Mouse (Mus musculus) embryonic facial prominence, embryonic 12.5 days (tissue): ENCODE data around the gene Gm9903. TPM values are rescaled to one million over a fixed set of nuclear protein-coding genes. Genes with fewer than 3 reads are reported as not detected.

ENCODE experiments used
- ATAC-seq: fragments of 200-750 bp; cut with Nextera tagmentation; 2 replicates; pipeline ENCODE4 v1.8.0; 2017; ENCODE audit not compliant: insufficient number of reproducible peaks, insufficient read depth, low FRiP score, low TSS enrichment
- H3K27ac ChIP-seq: fragments of 300-500 bp; sonication (generic); 2 replicates; pipeline ENCODE4 v1.5.1; 2016; ENCODE audit warnings: mild to moderate bottlenecking
- H3K27me3 ChIP-seq: fragments of 300-500 bp; sonication (generic); 2 replicates; pipeline ENCODE4 v1.6.1; 2016; ENCODE audit warnings: mild to moderate bottlenecking, moderate library complexity
- H3K36me3 ChIP-seq: fragments of 300-500 bp; sonication (generic); 2 replicates; pipeline ENCODE4 v1.6.1; 2016; ENCODE audit warnings: mild to moderate bottlenecking
- H3K4me1 ChIP-seq: fragments of 300-500 bp; sonication (generic); 2 replicates; pipeline ENCODE4 v1.6.1; 2016
- H3K4me2 ChIP-seq: fragments of 300-500 bp; sonication (generic); replicated peaks from 2 replicates; pipeline ENCODE4 v1.6.1; 2016; ENCODE audit warnings: mild to moderate bottlenecking, moderate library complexity
- H3K4me3 ChIP-seq: fragments of 300-500 bp; sonication (generic); 2 replicates; pipeline ENCODE4 v1.5.1; 2016; ENCODE audit warnings: mild to moderate bottlenecking
- H3K9ac ChIP-seq: fragments of 300-500 bp; sonication (generic); 2 replicates; pipeline ENCODE4 v1.6.1; 2016; ENCODE audit warnings: mild to moderate bottlenecking, moderate library complexity
- H3K9me3 ChIP-seq: fragments of 300-500 bp; sonication (generic); 2 replicates; pipeline ENCODE4 v1.6.1; 2016; ENCODE audit warnings: mild to moderate bottlenecking, moderate library complexity
- WGBS: fragments of 180-500 bp; shearing (Covaris S2); methylation state at CpG from one replicate; pipeline ENCODE4 v1.1.7; 2016; 5-methylcytosine and 5-hydroxymethylcytosine counted together
- polyA plus RNA-seq: library from polyadenylated mRNA; unstranded; fragments of >200 nt; fragmentation: Nextera tagmentation; extraction: Ambion mirVana; gene quantifications from 2 replicates; pipeline ENCODE4 v1.2.1, GENCODE M21; 2016

Gene Gm9903
- polyA plus RNA-seq, 1 experiment from 2014 or later, result 0.83 TPM

- no peak overlapping the region for H3K9ac ChIP-seq
- no peak overlapping the region for H3K4me3 ChIP-seq
- H3K9me3 ChIP-seq, result no peaks in the 10 kb centered on the region
- H3K27ac ChIP-seq, result no peak overlapping the region
- H3K4me2 ChIP-seq, result no peak overlapping the region
- 78% methylated on average over 2 of the region's 2 CpGs for WGBS
- H3K4me1 ChIP-seq, result peaks cover under 1% of the 10 kb centered on the region
- no peaks in the 10 kb centered on the region for H3K27me3 ChIP-seq
- 0 out of 2 replicates have a peak, but pooled peaks cover 5% of the 10 kb centered on the region for H3K36me3 ChIP-seq
- ATAC-seq, result no peak
These were observed 7.1 kb upstream of the Gm9903 start for GRCm38 (mm10) chr5:33622671-33623070.

GRCm38 (mm10) chr5:33623766-33624165, 6.0 kb upstream of the Gm9903 start:
- Histone ChIP-seq H3K27ac (no peak overlapping the region), H3K4me3 (no peak overlapping the region), H3K27me3 (no peaks in the 10 kb centered on the region), H3K4me1 (peaks cover 8% of the 10 kb centered on the region), H3K9me3 (no peaks in the 10 kb centered on the region), H3K9ac (no peak overlapping the region), H3K36me3 (0 out of 2 replicates have a peak, but pooled peaks cover 5% of the 10 kb centered on the region), H3K4me2 (no peak overlapping the region)
- no peak for ATAC-seq
- WGBS, result 72% methylated on average over 3 of the region's 3 CpGs

- Histone ChIP-seq H3K27me3 (no peaks in the 10 kb centered on the region), H3K4me3 (peak overlapping the region; percentile 81), H3K4me2 (peak overlapping the region; percentile 78), H3K4me1 (peaks cover 17% of the 10 kb centered on the region), H3K9me3 (no peaks in the 10 kb centered on the region), H3K27ac (no peak overlapping the region), H3K9ac (no peak overlapping the region; the same call in 1 of the 2 replicates), H3K36me3 (no peaks in the 10 kb centered on the region)
- no peak for ATAC-seq
- 44% methylated on average over 4 of the region's 4 CpGs for whole genome bisulfite sequencing
These were observed 1.8 kb upstream of the Gm9903 start for GRCm38 (mm10) chr5:33627968-33628367.

GRCm38 (mm10) chr5:33628820-33629300, 865 bp upstream of the Gm9903 start:
- H3K27ac ChIP-seq, result peak overlapping the region; percentile 89
- H3K27me3 ChIP-seq, result no peaks in the 10 kb centered on the region
- under 1% methylated on average over 24 of the region's 24 CpGs for WGBS
- peak overlapping the region; percentile 79 for H3K9ac ChIP-seq
- peak overlapping the region; percentile 78 for H3K4me2 ChIP-seq
- no peak; the same call in 1 of the 2 replicates for ATAC-seq
- H3K36me3 ChIP-seq, result no peaks in the 10 kb centered on the region
- peak overlapping the region; percentile 81 for H3K4me3 ChIP-seq
- no peaks in the 10 kb centered on the region for H3K9me3 ChIP-seq
- H3K4me1 ChIP-seq, result peaks cover 17% of the 10 kb centered on the region

GRCm38 (mm10) chr5:33630061-33630460, 336 bp downstream of the Gm9903 start:
- Histone ChIP-seq H3K4me3 (peak overlapping the region; percentile 81), H3K27me3 (no peaks in the 10 kb centered on the region), H3K9me3 (no peaks in the 10 kb centered on the region), H3K27ac (peak overlapping the region; percentile 76), H3K36me3 (0 out of 2 replicates have a peak, but pooled peaks cover 4% of the 10 kb centered on the region), H3K4me1 (peaks cover 17% of the 10 kb centered on the region), H3K4me2 (peak overlapping the region; percentile 69), H3K9ac (peak overlapping the region; percentile 48)
- WGBS, result 5% methylated on average over 9 of the region's 9 CpGs
- ATAC-seq, result no peak

- Histone ChIP-seq H3K27me3 (no peaks in the 10 kb centered on the region), H3K27ac (0 out of 2 replicates have a peak overlapping the region, but pooled peaks have one; percentile 23), H3K9ac (peak overlapping the region; percentile 48; the same call in 1 of the 2 replicates)
These were observed 890 bp downstream of the Gm9903 start for GRCm38 (mm10) chr5:33630615-33631014.

GRCm38 (mm10) chr5:33632526-33632925, 2.8 kb downstream of the Gm9903 start:
- no peak overlapping the region for H3K9ac ChIP-seq
- no peak overlapping the region for H3K4me3 ChIP-seq

More at GRCm38 (mm10) chr5:33630615-33631014, 890 bp downstream of the Gm9903 start:
- Histone ChIP-seq H3K4me3 (peak overlapping the region; percentile 81; the same call in 1 of the 2 replicates), H3K9me3 (no peaks in the 10 kb centered on the region), H3K36me3 (0 out of 2 replicates have a peak, but pooled peaks cover 4% of the 10 kb centered on the region), H3K4me1 (peaks cover 17% of the 10 kb centered on the region), H3K4me2 (peak overlapping the region; percentile 69)
- no peak for ATAC-seq
- 49% methylated on average over 4 of the region's 4 CpGs for WGBS

GRCm38 (mm10) chr5:33635361-33635760, 5.6 kb downstream of the Gm9903 start:
- 82% methylated on average over 3 of the region's 3 CpGs for WGBS
- Histone ChIP-seq H3K4me1 (0 out of 2 replicates have a peak, but pooled peaks cover 8% of the 10 kb centered on the region), H3K9me3 (no peaks in the 10 kb centered on the region), H3K9ac (no peak overlapping the region), H3K27ac (no peak overlapping the region), H3K36me3 (peaks cover 25% of the 10 kb centered on the region), H3K27me3 (no peaks in the 10 kb centered on the region), H3K4me2 (no peak overlapping the region), H3K4me3 (no peak overlapping the region)
- ATAC-seq, result no peak

More at GRCm38 (mm10) chr5:33632526-33632925, 2.8 kb downstream of the Gm9903 start:
- Histone ChIP-seq H3K4me1 (peaks cover 17% of the 10 kb centered on the region), H3K9me3 (no peaks in the 10 kb centered on the region), H3K27me3 (no peaks in the 10 kb centered on the region), H3K36me3 (peaks cover 6% of the 10 kb centered on the region; the same call in 1 of the 2 replicates), H3K27ac (no peak overlapping the region), H3K4me2 (no peak overlapping the region)
- no peak for ATAC-seq
- WGBS, result 78% methylated on average over 1 of the region's 1 CpGs

GRCm38 (mm10) chr5:33637606-33638350, 8.1 kb downstream of the Gm9903 start:
- whole genome bisulfite sequencing, result 81% methylated on average over 3 of the region's 3 CpGs
- Histone ChIP-seq H3K9ac (no peak overlapping the region), H3K27me3 (no peaks in the 10 kb centered on the region), H3K4me3 (no peak overlapping the region), H3K4me1 (no peaks in the 10 kb centered on the region), H3K9me3 (no peaks in the 10 kb centered on the region), H3K4me2 (no peak overlapping the region), H3K36me3 (peaks cover 46% of the 10 kb centered on the region), H3K27ac (no peak overlapping the region)
- ATAC-seq, result no peak

- no peak for ATAC-seq
- H3K9ac ChIP-seq, result no peak overlapping the region
These were observed 9.1 kb downstream of the Gm9903 start for GRCm38 (mm10) chr5:33638826-33639225.

GRCm38 (mm10) chr5:33640652-33641051, 10.9 kb downstream of the Gm9903 start:
- Histone ChIP-seq H3K9ac (no peak overlapping the region), H3K9me3 (no peaks in the 10 kb centered on the region), H3K27me3 (no peaks in the 10 kb centered on the region), H3K36me3 (peaks cover 68% of the 10 kb centered on the region), H3K27ac (no peak overlapping the region), H3K4me1 (no peaks in the 10 kb centered on the region), H3K4me3 (no peak overlapping the region), H3K4me2 (no peak overlapping the region)
- WGBS, result 45% methylated on average over 3 of the region's 3 CpGs
- ATAC-seq, result no peak

More at GRCm38 (mm10) chr5:33638826-33639225, 9.1 kb downstream of the Gm9903 start:
- H3K4me3 ChIP-seq, result no peak overlapping the region
- no peak overlapping the region for H3K4me2 ChIP-seq
- WGBS, result 64% methylated on average over 4 of the region's 4 CpGs
- H3K27me3 ChIP-seq, result no peaks in the 10 kb centered on the region
- H3K4me1 ChIP-seq, result no peaks in the 10 kb centered on the region
- 0 out of 2 replicates have a peak overlapping the region, but pooled peaks have one; percentile 11 for H3K27ac ChIP-seq
- H3K9me3 ChIP-seq, result no peaks in the 10 kb centered on the region
- H3K36me3 ChIP-seq, result peaks cover 56% of the 10 kb centered on the region

- no peaks in the 10 kb centered on the region for H3K9me3 ChIP-seq
- ATAC-seq, result no peak
- H3K27ac ChIP-seq, result peak overlapping the region; percentile 94
- H3K4me1 ChIP-seq, result peaks cover 24% of the 10 kb centered on the region
- H3K4me3 ChIP-seq, result peak overlapping the region; percentile 81
- 20% methylated on average over 2 of the region's 2 CpGs for WGBS
- peak overlapping the region; percentile 64 for H3K4me2 ChIP-seq
- H3K36me3 ChIP-seq, result peaks cover 42% of the 10 kb centered on the region
- H3K27me3 ChIP-seq, result no peaks in the 10 kb centered on the region
- H3K9ac ChIP-seq, result peak overlapping the region; percentile 81
These were observed 21.3 kb downstream of the Gm9903 start for GRCm38 (mm10) chr5:33651017-33651416.
